Mouse (Mus musculus) granulocyte monocyte progenitor cell, adult 5-6 weeks (primary cell): ENCODE results near the gene Gm10447. TPM values are rescaled to one million over a fixed set of nuclear protein-coding genes. Genes with fewer than 3 reads are reported as not detected.

Source experiments
- ATAC-seq: replicated peaks from 2 replicates; pipeline ENCODE4 v1.8.0; 2016; ENCODE audit warnings: mild to moderate bottlenecking, moderate TSS enrichment, inconsistent platforms; ENCODE audit not compliant: poor library complexity, severe bottlenecking
- total RNA-seq, 2 experiments: library from RNA; stranded (forward) in 1 of 2; stranded (reverse) in 1 of 2; fragments of 200-712, 200-1000 nt in 1 of 2; fragments of >200 nt in 1 of 2; fragmentation: Nextera tagmentation in 1 of 2; gene quantifications; 2 replicates each; pipeline ENCODE4 v1.2.3; 2014 to 2017

Gene Gm10447
- not detected in 2 replicates for total RNA-seq (2014; fragmentation: Nextera tagmentation)
- total RNA-seq (2017) = not detected in 2 replicates

DNA sequence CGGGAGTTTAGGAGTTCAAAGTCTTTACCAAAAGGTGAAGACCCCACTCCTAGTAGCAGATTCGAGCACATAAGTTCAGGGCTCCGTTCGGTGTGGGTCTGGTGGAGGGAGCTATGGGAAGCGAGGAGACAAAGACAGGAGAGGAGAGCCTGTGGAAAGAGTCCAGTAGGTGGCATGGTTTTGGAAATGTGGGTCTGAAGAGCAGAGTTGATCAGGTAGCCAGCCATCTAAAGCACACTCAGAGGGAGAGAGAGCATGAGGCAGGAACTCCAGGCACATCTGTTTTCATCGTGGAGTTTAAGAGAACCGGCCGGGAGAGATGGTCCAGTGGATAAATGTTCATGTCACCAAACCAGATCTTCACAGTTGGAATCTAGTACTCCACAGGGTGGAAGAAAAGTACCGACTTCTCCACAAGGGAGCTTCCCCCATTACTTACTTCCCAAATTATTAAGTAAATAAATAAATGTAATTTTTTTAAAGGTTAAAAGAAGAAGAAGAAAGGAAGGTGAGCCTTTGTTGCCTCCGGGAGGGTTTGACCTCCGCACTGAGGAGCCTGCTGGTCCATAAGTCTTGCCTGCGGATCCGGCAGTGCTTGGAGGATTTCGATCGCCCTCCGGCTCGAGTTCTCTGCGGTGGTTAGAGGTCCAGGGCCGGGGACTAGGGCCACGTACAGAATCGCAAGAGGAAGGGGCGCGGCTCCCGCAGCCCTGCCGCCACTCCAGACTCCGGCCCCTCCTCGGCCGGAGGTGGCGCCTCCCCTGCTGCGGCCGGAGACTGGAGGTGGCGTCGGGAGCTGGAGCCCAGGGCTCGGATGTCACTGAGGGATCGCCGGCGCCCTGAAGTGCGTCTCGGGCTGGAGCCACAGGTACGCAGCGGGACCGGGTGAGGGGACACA is at the start of gene Gm10447, which contains the start of gene Shroom1:
Gene Gm10447 (minus strand): TSS at position 637 of the 898 bp plus-strand sequence.
Gene Shroom1 (plus strand): TSS at position 732 of the 898 bp plus-strand sequence.
- ATAC-seq = peak; percentile 97

DNA sequence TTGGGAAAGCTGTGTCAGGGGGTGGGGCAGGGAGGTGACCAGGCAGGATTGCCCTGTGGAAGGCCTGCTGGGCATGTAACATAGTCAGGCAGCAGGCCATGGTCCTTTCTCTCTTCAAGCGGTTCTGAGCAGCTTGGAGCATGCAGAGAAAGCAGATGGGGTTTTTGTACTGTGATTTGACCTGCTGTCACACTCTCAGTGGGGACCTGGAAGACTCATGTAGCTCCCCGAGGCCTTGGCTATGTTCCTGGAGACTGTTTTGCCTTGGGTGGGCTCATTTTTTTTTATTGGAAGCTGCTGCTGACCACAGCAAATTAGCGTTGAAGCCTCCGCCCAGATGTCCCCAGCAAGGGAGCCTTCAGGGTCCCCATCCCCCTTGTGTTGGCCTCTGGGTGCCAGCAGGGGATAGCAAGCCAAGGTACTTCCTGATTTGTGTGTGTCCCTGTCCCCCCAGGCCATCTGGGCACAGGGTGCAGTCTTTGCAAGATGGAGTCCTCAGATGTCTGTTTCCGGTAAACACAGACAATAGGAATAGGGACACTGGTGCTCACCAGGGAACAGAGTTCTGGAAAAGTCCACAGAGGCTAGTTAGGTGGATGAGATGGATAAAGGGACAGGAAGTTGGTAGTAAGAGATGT is 48.2 kb upstream of the Gm10447 start:
- ATAC-seq = no peak

DNA sequence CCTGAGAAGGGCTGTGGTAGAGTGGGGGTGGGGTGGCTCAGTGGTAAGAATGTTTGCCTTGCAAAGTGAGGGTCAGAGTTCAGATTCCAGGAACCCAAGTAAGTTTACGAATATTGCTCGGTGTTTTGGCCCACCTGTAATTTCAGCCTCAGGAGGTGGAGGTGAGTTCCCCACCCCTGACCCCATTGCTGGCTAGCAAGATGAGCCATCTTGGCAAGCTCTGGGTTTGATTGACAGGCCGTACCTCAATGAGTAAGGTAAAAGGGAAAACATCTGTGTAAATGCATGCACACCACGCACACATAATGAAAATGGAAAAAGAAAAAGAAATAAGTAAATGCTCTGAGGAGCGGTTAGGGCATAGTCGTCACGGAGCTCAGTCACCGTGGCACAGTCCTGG is 47.5 kb upstream of the Gm10447 start:
- no peak for ATAC-seq

DNA sequence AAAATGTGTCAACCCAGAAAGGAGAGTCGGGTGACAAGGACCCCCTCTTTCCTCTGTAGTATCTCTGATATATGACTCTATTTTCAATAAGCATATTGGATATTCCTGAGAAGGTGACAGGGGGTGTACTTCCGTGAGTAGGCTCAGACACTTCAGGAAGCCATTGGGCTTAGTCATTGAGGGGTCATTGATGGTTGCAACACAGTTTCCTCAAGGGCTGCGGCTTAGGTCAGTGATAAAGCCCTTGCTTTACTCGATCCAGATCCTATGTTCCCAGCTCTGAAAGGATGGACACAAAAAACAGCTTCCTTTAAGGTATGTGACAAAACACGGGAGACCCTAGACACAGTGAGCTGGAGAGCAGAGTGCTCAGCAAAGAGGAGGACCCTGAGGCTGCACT is 46.8 kb upstream of the Gm10447 start:
- peak; percentile 76 for ATAC-seq

DNA sequence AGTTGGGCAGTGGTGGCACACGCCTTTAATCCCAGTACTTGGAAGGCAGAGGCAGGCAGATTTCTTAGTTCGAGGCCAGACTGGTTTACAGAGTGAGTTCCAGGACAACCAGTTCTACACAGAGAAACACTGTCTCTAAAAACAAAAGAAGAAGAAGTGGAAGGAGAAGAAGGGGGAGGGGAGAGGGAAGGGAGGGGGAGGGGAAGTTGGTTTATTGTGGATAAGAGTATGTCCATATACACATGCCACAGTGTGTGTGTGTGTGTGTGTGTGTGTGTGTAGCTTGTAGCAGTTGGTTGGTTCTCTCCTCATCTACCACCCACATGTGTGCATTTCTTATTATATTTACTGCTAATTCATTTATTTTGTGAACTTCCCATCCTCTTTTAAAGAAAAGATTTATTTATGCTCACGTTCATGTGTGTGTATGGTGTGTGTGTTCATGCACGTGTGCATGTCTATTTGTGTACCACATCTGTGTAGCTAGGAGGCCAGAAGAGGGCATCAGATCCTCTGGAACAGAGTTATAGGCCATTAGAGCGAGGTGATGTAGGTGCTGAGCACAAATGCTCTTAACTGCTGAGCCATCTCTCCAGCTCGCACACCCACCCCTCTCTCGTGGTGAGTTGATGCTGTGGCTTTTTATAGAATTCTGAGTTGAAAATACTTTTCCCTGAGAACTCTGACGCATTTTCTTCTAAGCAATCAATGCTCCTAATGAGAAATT is 45.3 kb upstream of the Gm10447 start:
- no peak for ATAC-seq

DNA sequence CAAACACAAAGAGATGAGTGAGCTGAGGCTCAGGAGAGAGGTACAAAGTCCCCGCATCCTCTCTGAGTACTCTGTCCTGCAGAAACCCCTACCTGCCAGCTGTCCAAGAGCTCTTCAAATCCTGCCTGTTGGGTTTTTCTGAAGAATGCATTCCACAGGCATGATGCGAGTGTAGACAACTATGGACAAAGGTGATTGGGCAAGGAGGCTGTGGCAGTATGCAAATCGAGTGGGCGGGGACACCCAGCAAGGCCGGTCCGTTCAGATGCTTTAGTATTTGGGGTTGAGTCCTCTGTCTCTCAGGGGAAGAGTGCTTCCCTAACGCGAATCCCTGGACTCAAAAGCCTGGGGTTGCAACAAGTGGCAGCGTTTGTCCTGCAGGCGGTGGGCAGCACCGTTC is 43.7 kb upstream of the Gm10447 start:
- ATAC-seq = peak; percentile 67; the same call in 1 of the 2 replicates

DNA sequence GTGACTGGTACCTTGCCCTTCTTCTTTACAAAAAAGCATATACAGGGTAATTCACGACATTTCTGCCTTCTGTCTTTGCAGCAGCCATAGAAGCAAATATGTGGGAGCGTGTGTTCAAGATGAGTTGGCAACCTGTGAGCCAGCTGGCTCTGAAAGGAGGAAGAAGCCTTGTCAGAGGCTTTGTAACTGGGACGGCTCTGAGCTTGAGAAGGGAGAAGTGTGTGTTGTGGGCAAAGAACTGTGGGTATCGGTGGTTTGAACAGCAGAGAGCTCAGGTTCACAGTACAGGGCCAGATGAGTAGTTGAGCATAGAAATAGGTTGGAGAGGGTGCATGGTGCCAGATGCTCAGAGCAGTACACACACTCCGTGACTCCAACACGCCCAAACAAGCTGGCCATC is 40.0 kb upstream of the Gm10447 start:
- peak; percentile 48 for ATAC-seq

DNA sequence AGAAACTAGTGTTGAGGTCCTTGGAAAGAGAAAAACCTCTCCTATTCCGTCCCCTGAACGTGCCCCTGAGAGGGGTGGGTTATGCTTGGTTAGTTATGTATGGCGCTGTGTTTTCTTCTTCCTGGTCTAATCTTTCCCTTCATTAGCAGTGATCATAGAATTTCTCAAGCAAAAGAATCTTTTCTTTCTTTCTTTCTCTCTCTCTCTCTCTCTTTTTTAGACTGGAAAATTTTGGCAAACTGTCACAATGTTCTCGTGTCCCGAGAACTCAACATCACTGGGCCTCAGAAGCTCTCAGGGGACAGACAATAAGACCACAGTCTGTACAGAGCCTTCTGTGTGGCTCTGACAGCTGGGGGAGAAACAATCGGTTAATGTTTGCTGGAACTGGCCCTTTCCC is 38.5 kb upstream of the Gm10447 start:
- no peak for ATAC-seq

DNA sequence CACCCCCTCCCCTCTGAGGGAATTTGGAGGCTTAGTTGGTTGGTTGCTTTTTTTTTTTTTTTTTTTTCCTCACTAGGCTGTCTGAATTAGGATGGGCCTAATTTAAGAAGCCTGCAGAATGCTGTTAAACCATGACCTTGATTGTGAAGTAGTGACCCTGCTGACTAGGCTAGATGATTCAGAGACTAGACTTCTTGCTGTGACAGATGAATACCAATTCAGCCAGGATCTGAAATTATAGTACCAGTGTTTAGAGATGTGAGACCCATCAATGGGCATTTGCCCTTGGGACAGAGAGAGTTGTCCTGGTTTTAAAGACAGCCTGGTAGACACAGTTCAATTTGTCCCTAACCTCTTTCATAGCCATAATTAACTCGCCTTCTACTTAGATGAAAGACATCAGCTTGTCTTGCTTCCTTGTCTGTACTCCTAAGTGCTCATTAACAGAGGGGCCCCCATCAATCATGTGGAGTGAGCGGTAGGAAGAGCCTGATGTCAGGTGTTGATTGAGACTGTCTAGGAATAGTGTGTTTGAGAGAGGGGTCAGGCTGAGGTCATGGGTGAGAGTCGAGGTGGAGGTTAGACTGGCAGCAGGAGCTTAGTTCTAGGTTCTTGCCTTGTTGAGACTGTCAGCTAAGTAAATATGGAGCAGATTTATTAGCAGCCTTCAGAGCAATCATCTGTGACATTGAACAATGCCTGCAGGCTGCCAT is 36.5 kb upstream of the Gm10447 start:
- no peak for ATAC-seq

DNA sequence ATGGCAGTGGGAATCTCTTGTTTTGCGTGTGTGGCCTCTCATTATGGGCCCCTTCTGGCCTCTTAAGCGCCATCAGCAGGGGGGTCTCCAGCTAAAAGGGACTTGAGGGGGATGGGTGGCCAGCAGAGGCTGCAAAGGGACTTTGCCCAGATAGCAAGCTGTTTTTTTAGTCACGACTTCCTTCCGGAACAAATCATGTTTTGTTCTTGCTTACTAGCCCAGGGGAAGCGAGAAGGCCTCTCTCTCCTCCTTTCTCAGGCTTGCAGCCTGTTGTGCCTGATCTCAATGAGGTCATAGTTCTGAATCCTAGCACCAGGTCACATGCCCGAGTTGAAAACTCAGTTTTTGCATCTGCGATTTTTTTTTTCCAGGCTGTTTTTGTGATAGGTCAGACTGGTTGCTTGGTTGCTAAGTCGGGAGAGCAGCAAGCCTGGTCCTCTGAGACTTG is 35.1 kb upstream of the Gm10447 start:
- no peak for ATAC-seq

DNA sequence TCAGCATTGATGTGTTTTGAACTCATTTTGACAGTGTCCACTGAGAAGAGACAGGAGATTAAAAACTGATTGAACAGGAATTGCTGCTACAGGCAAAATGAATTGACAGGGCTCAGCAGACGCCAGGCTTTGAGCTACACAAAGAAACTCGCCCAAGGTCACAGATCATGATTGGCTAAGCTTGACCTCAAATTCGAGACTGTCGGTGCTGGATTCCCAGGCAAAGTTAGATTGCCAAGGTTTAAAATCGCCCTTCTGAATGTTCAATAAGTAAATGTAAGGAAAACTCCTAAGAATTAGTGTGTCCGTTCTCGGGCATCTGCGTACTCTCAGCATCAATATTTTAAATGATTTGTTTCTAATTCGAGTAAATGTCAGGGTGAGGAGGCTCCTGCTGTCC is 32.5 kb upstream of the Gm10447 start:
- no peak for ATAC-seq

DNA sequence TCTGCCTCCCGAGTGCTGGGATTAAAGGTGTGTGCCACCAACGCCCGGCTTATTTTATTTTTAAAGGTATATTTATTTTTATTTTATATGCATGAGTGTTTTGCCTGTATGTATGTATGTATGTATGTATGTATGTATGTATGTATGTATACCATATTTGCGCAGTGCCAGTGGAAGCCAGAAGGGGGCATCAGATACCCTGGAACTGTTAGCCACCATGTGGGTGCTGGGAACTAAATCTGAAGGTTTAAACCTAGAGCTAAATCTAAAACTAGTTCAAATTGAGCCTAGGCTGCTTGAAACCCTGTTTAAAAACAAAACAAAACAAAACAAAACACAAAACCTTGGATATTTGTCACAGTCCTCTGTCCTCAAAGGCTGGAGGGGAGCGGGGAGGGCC is 32.1 kb upstream of the Gm10447 start:
- ATAC-seq = no peak

DNA sequence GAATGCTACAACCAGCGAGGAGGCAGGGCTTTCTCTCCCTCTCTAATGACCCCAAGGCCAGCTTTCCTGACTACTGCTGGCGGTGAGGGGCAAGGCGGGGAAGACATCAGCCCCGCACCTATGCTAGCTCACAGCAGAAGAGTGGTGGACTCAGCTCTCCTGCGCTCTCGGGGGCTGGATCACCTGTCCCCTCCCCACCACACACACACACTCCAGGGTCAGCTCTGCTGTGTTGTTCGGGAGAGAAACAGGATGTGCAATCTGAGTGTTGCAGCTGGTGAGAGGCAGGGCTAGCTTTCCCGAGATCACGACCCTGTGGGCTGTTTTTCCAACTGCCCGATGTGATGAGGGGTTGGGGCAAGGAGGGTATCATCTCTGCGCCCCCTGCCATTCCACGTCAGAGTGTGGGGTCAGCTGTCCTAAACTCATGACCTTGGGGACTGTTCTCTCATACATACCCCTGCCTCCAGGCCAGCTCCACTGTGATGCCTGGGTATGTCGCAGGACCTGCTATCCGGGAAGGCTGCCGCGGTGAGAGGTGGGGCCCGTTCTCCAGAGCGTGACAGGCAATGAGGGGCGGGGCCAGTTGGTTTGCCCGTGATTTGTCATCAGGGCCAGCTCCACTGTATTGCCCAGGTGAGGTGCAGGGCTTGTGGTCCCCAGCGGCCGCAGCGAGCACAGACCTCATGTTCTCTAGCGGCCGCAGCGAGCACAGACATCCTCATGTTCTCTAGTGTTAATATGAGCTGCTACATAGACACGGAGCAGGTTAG is 30.1 kb upstream of the Gm10447 start:
- peak; percentile 30 for ATAC-seq

DNA sequence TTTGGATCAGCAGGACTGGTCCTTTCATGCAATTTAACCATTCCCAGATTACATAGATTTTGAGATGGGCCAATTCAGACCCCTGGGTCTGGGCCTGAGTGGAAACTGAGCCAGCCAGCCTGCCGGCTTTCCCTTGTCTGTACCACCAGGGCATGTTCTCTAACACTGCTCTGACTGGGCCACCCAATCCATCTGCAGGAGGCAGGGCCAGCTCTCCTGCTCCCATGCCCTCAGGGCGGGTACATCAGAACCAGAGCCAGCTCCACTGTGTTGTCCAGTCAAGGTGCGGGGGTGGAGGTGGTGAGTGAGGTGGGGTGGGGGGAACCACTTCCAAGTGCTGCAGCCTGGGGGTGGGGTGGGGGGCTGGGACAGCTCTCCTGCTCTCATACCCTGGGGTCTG is 29.4 kb upstream of the Gm10447 start:
- ATAC-seq = no peak

DNA sequence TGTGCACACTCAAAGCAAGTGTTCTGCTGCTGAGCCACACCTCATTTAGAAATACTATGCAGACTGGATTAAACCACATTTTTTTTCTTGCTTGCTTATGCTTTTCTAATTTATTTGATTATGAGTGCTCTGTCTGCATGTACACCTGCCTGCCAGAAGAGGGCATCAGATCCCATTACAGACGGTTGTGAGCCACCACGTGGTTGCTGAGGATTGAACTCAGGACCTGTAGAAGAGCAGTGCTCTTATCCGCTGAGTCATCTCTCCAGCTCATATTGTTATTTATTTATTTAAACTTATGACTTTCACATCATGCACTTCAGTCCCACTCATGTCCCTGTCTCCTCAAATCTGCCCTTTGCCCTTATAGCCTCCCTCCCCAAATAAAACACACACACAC is 28.8 kb upstream of the Gm10447 start:
- no peak for ATAC-seq

DNA sequence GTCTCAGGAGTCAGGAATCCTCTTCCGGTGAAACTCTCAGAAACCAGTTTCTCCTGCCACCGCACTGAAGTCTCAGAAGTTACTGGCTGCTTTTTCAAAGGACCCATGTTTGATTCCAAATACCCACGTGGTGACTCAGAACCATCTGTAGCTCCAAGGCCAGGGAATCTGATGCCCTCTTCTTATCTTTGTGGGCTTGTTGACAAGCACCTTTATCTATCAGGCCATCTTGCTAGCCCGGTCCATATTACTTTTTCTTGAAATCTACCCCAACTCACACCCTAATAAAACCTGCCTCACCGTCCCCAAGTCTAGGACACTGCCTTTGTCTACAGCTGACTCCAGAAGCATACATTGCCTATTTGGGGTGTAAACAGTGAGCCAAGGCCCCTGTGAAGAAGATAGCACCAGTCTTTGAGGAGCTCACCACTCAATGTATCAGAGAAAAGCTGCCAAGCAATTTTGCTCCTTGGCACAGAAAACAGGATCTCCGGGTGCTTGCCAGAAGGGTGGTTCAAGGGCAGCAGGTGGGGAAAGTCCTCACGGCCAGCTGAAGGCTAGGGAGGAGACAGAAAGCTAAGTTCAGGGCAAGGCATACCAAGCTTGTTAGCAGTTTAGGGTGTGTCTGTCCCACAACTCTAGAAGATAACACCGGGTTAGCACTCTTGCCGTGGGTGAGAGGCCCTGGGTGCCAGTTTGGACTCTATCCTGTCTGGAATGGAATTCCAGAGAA is 26.4 kb upstream of the Gm10447 start:
- no peak for ATAC-seq

DNA sequence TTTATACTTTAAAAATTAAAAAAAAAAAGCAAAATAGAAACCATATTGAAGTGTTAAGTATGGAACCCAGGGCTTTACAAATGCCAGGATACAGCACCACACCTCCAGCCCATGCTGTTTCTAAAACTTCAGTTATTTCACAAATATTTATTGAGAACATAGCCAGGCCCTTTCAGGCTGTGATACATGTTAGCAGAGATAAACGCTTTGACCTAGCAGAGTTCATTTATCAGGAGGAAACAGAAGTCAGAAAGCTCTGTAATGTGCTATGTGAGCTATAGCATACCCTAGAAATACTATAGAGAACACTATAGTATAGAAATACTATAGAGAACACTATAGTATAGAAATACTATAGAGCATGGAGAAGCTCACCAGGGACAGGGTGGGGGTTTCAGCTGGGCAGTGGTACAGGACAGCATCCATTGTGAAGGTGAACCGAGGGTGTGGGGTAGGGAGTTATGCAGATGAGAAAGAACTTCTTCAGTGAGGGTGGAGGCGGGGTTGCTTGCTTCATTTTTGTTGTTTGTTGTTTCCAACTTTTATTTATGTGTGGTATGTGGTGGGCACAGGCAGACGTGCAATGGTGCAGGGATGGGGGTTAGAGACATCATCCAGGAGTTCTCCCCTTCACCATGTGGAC is 24.3 kb upstream of the Gm10447 start:
- ATAC-seq = no peak

DNA sequence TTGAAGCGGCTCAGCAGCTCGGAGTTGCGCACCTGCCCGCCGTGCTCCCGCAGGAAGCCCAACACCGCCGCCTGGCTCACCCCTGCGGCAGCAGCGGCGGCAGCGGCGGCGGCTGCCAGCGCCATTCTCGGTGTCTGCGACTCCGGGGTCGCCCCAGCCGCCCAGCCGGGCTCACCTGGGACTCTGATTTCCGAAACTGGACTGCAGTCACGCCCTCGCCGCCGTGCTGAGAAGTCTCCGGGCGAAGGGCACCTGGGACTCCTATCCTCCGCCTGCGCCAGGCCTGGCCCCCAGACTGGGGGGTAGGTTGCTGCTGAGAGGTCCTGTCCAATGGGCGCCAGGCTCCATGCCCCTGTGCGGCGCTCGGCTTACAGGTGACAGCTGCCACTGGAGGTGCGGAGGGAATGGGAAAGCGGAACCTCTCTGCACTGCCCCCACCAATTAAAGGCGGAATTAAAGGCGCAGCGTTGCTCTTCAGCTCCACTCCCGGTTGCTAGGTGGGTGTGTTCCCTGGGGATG is 22.9 kb upstream of the Gm10447 start, which contains the start of the genes Gm9945 and Sowaha:
Gene Gm9945 (plus strand): TSS at position 384 of the 519 bp plus-strand sequence.
Gene Sowaha (minus strand): TSS at position 492 of the 519 bp plus-strand sequence.
- ATAC-seq = peak; percentile 63
